ENCODE assay signal across 17 mouse cellular contexts in the genomic region with DNA sequence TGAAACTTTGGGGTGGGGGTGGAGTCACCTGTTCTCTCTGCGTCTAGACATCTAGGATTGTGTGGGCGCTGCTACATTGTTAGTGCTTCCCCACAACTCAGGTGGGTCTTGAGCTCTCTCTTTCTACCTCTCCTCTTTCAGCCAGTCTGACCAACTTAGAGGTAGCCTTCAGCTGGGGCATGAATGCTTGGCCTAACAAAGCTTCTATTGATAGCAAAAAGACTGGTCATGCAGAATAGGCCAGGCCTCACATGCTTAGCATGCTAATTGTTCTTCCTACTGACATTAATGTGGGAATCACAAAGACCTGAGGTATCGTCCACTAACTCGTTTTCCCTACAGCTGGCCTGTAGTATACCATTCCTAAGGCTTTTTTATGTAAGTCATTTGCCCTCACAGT. TPM values are rescaled to one million over a fixed set of nuclear protein-coding genes. Genes with fewer than 3 reads are reported as not detected.
A peak's percentile ranks its signal among the peaks of the same experiment; 100 is the strongest.
DNase-seq lines count a peak whose midpoint lies in the region; ATAC-seq lines count a peak whose summit lies in the region.
"Had no signal": no experiment of that assay in that cellular context is flagged by ENCODE, and none has a peak within 500 bp of the region (broad histone marks: within the 10 kb centered on the region; RNA-seq: fewer than 3 reads in every experiment).

No protein-coding gene starts in this region.

- 76% methylated on average over 4 of the region's 4 CpGs for WGBS in midbrain, embryonic 11.5 days
- WGBS in midbrain, embryonic 10.5 days: 90% methylated on average over 4 of the region's 4 CpGs
- WGBS in forebrain, embryonic 10.5 days: 75% methylated on average over 4 of the region's 4 CpGs
- WGBS in hindbrain, embryonic 11.5 days: 66% methylated on average over 4 of the region's 4 CpGs
- WGBS in midbrain, embryonic 14.5 days: 69% methylated on average over 4 of the region's 4 CpGs

- H3K4me3 ChIP-seq in midbrain, embryonic 11.5 days (ENCODE audit: low read depth, low read length): no peak overlapping the region
- no peak overlapping the region for H3K4me3 ChIP-seq in midbrain, embryonic 10.5 days
- no peak overlapping the region for H3K4me3 ChIP-seq in forebrain, embryonic 10.5 days
- no peak overlapping the region for H3K4me3 ChIP-seq in hindbrain, embryonic 11.5 days (ENCODE audit: low read depth, low read length)
- no peak overlapping the region for H3K4me3 ChIP-seq in midbrain, embryonic 14.5 days (replicated peaks; ENCODE audit: low read depth, low read length)
- H3K4me3 ChIP-seq: heart, adult 2 months; intestine, embryonic 15.5 days; limb, embryonic 13.5 days had no signal

- H3K9me3 ChIP-seq in midbrain, embryonic 11.5 days (ENCODE audit: control insufficient read depth, low read length): no peaks in the 10 kb centered on the region
- H3K9me3 ChIP-seq in midbrain, embryonic 10.5 days (replicated peaks): no peaks in the 10 kb centered on the region
- no peaks in the 10 kb centered on the region for H3K9me3 ChIP-seq in forebrain, embryonic 10.5 days
- H3K9me3 ChIP-seq in hindbrain, embryonic 11.5 days (ENCODE audit: control insufficient read depth, low read length): no peaks in the 10 kb centered on the region
- no peaks in the 10 kb centered on the region for H3K9me3 ChIP-seq in midbrain, embryonic 14.5 days (ENCODE audit: control insufficient read depth, low read length)
- H3K9me3 ChIP-seq: intestine, embryonic 15.5 days; limb, embryonic 13.5 days had no signal

- no peak overlapping the region for H3K4me2 ChIP-seq in midbrain, embryonic 11.5 days
- no peak overlapping the region for H3K4me2 ChIP-seq in hindbrain, embryonic 11.5 days (replicated peaks; ENCODE audit: low read depth, low read length)
- H3K4me2 ChIP-seq in midbrain, embryonic 14.5 days (ENCODE audit: low read length): no peak overlapping the region
- H3K4me2 ChIP-seq: intestine, embryonic 15.5 days; limb, embryonic 13.5 days had no signal

- H3K27ac ChIP-seq in midbrain, embryonic 11.5 days (ENCODE audit: low read depth, low read length): peak overlapping the region; percentile 25; the same call in 1 of the 2 replicates
- H3K27ac ChIP-seq in midbrain, embryonic 10.5 days (replicated peaks): no peak overlapping the region; the same call in 1 of the 2 replicates
- H3K27ac ChIP-seq in forebrain, embryonic 10.5 days: peak overlapping the region; percentile 51
- H3K27ac ChIP-seq in hindbrain, embryonic 11.5 days (ENCODE audit: low read depth, low read length): 0 out of 2 replicates have a peak overlapping the region, but pooled peaks have one; percentile 11
- 0 out of 2 replicates have a peak overlapping the region, but pooled peaks have one; percentile 26 for H3K27ac ChIP-seq in midbrain, embryonic 14.5 days (replicated peaks; ENCODE audit: low read depth, low read length)
- H3K27ac ChIP-seq: heart, adult 2 months; intestine, embryonic 15.5 days; limb, embryonic 13.5 days had no signal

- H3K27me3 ChIP-seq in midbrain, embryonic 11.5 days (ENCODE audit: control insufficient read depth, insufficient read depth, low read length): no peaks in the 10 kb centered on the region
- no peaks in the 10 kb centered on the region for H3K27me3 ChIP-seq in midbrain, embryonic 10.5 days (ENCODE audit: low read depth, poor library complexity, severe bottlenecking)
- H3K27me3 ChIP-seq in forebrain, embryonic 10.5 days (ENCODE audit: poor library complexity, severe bottlenecking): no peaks in the 10 kb centered on the region
- no peaks in the 10 kb centered on the region for H3K27me3 ChIP-seq in hindbrain, embryonic 11.5 days (ENCODE audit: control insufficient read depth, insufficient read depth, low read length)
- H3K27me3 ChIP-seq in midbrain, embryonic 14.5 days (ENCODE audit: control insufficient read depth, insufficient read depth, low read length): no peaks in the 10 kb centered on the region
- H3K27me3 ChIP-seq: intestine, embryonic 15.5 days; limb, embryonic 13.5 days had no signal

- H3K9ac ChIP-seq in midbrain, embryonic 11.5 days (ENCODE audit: low read length): no peak overlapping the region
- no peak overlapping the region for H3K9ac ChIP-seq in hindbrain, embryonic 11.5 days (ENCODE audit: low read depth, low read length)
- H3K9ac ChIP-seq in midbrain, embryonic 14.5 days (replicated peaks; ENCODE audit: low read length): no peak overlapping the region
- H3K9ac ChIP-seq: intestine, embryonic 15.5 days; limb, embryonic 13.5 days had no signal

- peak; percentile 61 for ATAC-seq in midbrain, embryonic 11.5 days (ENCODE audit: low FRiP score)
- ATAC-seq in hindbrain, embryonic 11.5 days (ENCODE audit: low FRiP score): peak; percentile 72
- no peak for ATAC-seq in midbrain, embryonic 14.5 days (ENCODE audit: low FRiP score, low TSS enrichment)
- ATAC-seq: intestine, embryonic 15.5 days had no signal

- DNase-seq in midbrain, embryonic 11.5 days (ENCODE audit: low spot score, missing footprints): no peak
- no peak for DNase-seq in midbrain, embryonic 10.5 days (ENCODE audit: low spot score)
- no peak for DNase-seq in forebrain, embryonic 10.5 days (ENCODE audit: extremely low spot score, low spot score)
- DNase-seq in hindbrain, embryonic 11.5 days (ENCODE audit: low spot score): peak; percentile 40
- peak; percentile 36 for DNase-seq in midbrain, embryonic 14.5 days
- no peak for DNase-seq in adrenal gland, postnatal 36 days
- DNase-seq in urinary bladder, adult 18-20 months (ENCODE audit: low spot score in 2 of 2): no peak
- no peak for DNase-seq in T-cell, adult 2 months (ENCODE audit: low spot score)
- DNase-seq: adrenal gland, adult 2 months; cerebellum, adult 9-11 months; embryo, embryonic 11 days; heart, adult 2 months; heart, postnatal 10 days; lung, postnatal 14 days; right cerebral cortex, postnatal 25 days had no signal

- H3K36me3 ChIP-seq in midbrain, embryonic 11.5 days (ENCODE audit: control insufficient read depth, insufficient read depth, low read length): peaks cover 23% of the 10 kb centered on the region
- peaks cover 97% of the 10 kb centered on the region for H3K36me3 ChIP-seq in midbrain, embryonic 10.5 days
- H3K36me3 ChIP-seq in forebrain, embryonic 10.5 days (replicated peaks): peaks cover 100% of the 10 kb centered on the region
- H3K36me3 ChIP-seq in hindbrain, embryonic 11.5 days (ENCODE audit: control insufficient read depth, insufficient read depth, low read length): peaks cover 13% of the 10 kb centered on the region
- H3K36me3 ChIP-seq in midbrain, embryonic 14.5 days (ENCODE audit: control insufficient read depth, insufficient read depth, low read length): peaks cover 93% of the 10 kb centered on the region

- peaks cover 5% of the 10 kb centered on the region for H3K4me1 ChIP-seq in midbrain, embryonic 11.5 days (ENCODE audit: control insufficient read depth, insufficient read depth, low read length)
- peaks cover 16% of the 10 kb centered on the region for H3K4me1 ChIP-seq in midbrain, embryonic 10.5 days
- peaks cover 20% of the 10 kb centered on the region for H3K4me1 ChIP-seq in forebrain, embryonic 10.5 days
- H3K4me1 ChIP-seq in hindbrain, embryonic 11.5 days (replicated peaks; ENCODE audit: control insufficient read depth, insufficient read depth, low read length): no peaks in the 10 kb centered on the region
- H3K4me1 ChIP-seq in midbrain, embryonic 14.5 days (ENCODE audit: control insufficient read depth, insufficient read depth, low read length): no peaks in the 10 kb centered on the region
- H3K4me1 ChIP-seq: limb, embryonic 13.5 days had no signal

RNA-seq across cellular contexts. Expression of a gene that starts 12.7 kb away (rescaled TPM):
- 24.1 and 29.7 TPM in 2 replicates for polyA plus RNA-seq in midbrain, embryonic 11.5 days (2014; fragmentation: Nextera tagmentation; extraction: Ambion mirVana)
- polyA plus RNA-seq in midbrain, embryonic 10.5 days (2016; fragmentation: Nextera tagmentation; extraction: Ambion mirVana): 40.0 and 42.2 TPM in 2 replicates
- polyA plus RNA-seq in forebrain, embryonic 10.5 days (2016; fragmentation: Nextera tagmentation; extraction: Ambion mirVana): 42.1 and 44.3 TPM in 2 replicates
- 21.2 and 29.6 TPM in 2 replicates for polyA plus RNA-seq in hindbrain, embryonic 11.5 days (2014; fragmentation: Nextera tagmentation; extraction: Ambion mirVana)
- polyA plus RNA-seq in midbrain, embryonic 14.5 days (2014; fragmentation: Nextera tagmentation; extraction: Ambion mirVana): 22.5 and 30.0 TPM in 2 replicates
- 10 to 100 TPM; 23.1 to 37.7 TPM for total RNA-seq in adrenal gland, postnatal 36 days (2021)

RNA-seq across cellular contexts. Expression of a gene that starts 28.0 kb away (rescaled TPM):
- 20.2 and 21.2 TPM in 2 replicates for polyA plus RNA-seq in midbrain, embryonic 11.5 days (2014; fragmentation: Nextera tagmentation; extraction: Ambion mirVana)
- polyA plus RNA-seq in midbrain, embryonic 10.5 days (2016; fragmentation: Nextera tagmentation; extraction: Ambion mirVana): 21.4 and 24.9 TPM in 2 replicates
- polyA plus RNA-seq in forebrain, embryonic 10.5 days (2016; fragmentation: Nextera tagmentation; extraction: Ambion mirVana): 20.1 and 21.7 TPM in 2 replicates
- polyA plus RNA-seq in hindbrain, embryonic 11.5 days (2014; fragmentation: Nextera tagmentation; extraction: Ambion mirVana): 22.1 and 24.4 TPM in 2 replicates
- 24.3 and 28.7 TPM in 2 replicates for polyA plus RNA-seq in midbrain, embryonic 14.5 days (2014; fragmentation: Nextera tagmentation; extraction: Ambion mirVana)
- 10 to 100 TPM; 61.8 to 62.9 TPM for total RNA-seq in adrenal gland, postnatal 36 days (2021)

RNA-seq across cellular contexts. Expression of a gene that starts 39.8 kb away (rescaled TPM):
- polyA plus RNA-seq in midbrain, embryonic 11.5 days (2014; fragmentation: Nextera tagmentation; extraction: Ambion mirVana): 300 and 316 TPM in 2 replicates
- polyA plus RNA-seq in midbrain, embryonic 10.5 days (2016; fragmentation: Nextera tagmentation; extraction: Ambion mirVana): 341 and 345 TPM in 2 replicates
- 346 and 351 TPM in 2 replicates for polyA plus RNA-seq in forebrain, embryonic 10.5 days (2016; fragmentation: Nextera tagmentation; extraction: Ambion mirVana)
- polyA plus RNA-seq in hindbrain, embryonic 11.5 days (2014; fragmentation: Nextera tagmentation; extraction: Ambion mirVana): 328 and 329 TPM in 2 replicates
- 258 and 282 TPM in 2 replicates for polyA plus RNA-seq in midbrain, embryonic 14.5 days (2014; fragmentation: Nextera tagmentation; extraction: Ambion mirVana)
- total RNA-seq in adrenal gland, postnatal 36 days (2021): 100 to 1,000 TPM; 284 to 331 TPM

RNA-seq across cellular contexts. Expression of a gene that starts 48.7 kb away (rescaled TPM):
- 5.9 and 6.8 TPM in 2 replicates for polyA plus RNA-seq in midbrain, embryonic 11.5 days (2014; fragmentation: Nextera tagmentation; extraction: Ambion mirVana)
- 4.9 and 5.1 TPM in 2 replicates for polyA plus RNA-seq in midbrain, embryonic 10.5 days (2016; fragmentation: Nextera tagmentation; extraction: Ambion mirVana)
- 5.2 and 5.4 TPM in 2 replicates for polyA plus RNA-seq in forebrain, embryonic 10.5 days (2016; fragmentation: Nextera tagmentation; extraction: Ambion mirVana)
- 6.0 and 8.9 TPM in 2 replicates for polyA plus RNA-seq in hindbrain, embryonic 11.5 days (2014; fragmentation: Nextera tagmentation; extraction: Ambion mirVana)
- 8.3 and 8.6 TPM in 2 replicates for polyA plus RNA-seq in midbrain, embryonic 14.5 days (2014; fragmentation: Nextera tagmentation; extraction: Ambion mirVana)
- total RNA-seq in adrenal gland, postnatal 36 days (2021): 10 to 100 TPM; 24.0 to 24.6 TPM

Comparison
In these comparisons a context has a peak if more than half of its experiments do, and no peak if none do; other contexts are left out.
1. DNase-seq: peak in hindbrain, embryonic 11.5 days (single experiment) and midbrain, embryonic 14.5 days (single experiment); none in midbrain, embryonic 11.5 days (single experiment), midbrain, embryonic 10.5 days (single experiment), forebrain, embryonic 10.5 days (single experiment), adrenal gland, postnatal 36 days (0 of 2), urinary bladder, adult 18-20 months (0 of 2) and T-cell, adult 2 months (single experiment).